Mouse (Mus musculus): ENCODE results near the gene Ppp4r1. TPM values are rescaled to one million over a fixed set of nuclear protein-coding genes. Genes with fewer than 3 reads are reported as not detected.

Ppp4r1 gene
- total RNA-seq, 2 experiments from 2014 or later, result 12.0 to 24.7 TPM

DNA sequence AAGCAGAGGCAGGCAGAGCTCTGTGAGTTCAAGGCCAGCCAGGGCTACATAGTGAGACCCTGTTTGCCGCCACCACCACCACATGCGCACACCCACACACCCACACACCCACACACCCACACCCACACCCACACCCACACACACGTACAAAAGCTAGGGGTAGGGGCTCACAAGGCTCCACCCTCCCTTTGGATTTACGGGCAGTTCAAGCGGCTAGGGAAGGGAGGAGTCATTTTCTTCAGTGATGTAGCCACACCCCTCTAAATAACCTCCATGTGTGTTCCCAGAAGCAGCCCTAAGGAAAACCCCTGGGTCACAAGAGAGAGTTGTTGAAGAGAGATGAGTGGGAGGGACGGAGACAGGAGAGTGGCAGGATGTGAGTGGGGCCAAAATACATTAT, 94.7 kb downstream of the Ppp4r1 start:
- no peak for ATAC-seq (replicated peaks; ENCODE audit: low FRiP score, poor library complexity, severe bottlenecking)

GRCm38 (mm10) chr17:65884061-65884669, 101.8 kb downstream of the Ppp4r1 start:
- ATAC-seq (replicated peaks; ENCODE audit: low FRiP score, poor library complexity, severe bottlenecking), result peak; percentile 7

GRCm38 (mm10) chr17:65884691-65885397, 102.5 kb downstream of the Ppp4r1 start:
- ATAC-seq (replicated peaks; ENCODE audit: low FRiP score, poor library complexity, severe bottlenecking), result peak; percentile 91

DNA sequence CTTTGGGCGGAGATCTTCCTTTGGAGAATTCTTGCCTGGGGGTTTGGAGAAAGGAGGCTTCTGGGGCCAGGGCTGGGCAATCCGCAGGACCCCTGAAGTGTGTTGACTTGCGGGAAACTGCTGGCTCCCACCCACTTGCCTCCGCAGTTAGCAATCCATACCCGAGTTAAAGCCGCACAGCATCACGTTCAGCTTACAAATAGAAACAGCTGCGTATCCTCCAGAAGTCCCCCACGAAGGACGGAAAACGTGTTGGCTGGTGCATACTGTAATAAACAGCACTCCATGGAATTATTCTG, 103.0 kb downstream of the Ppp4r1 start:
- no peak for ATAC-seq (replicated peaks; ENCODE audit: low FRiP score, poor library complexity, severe bottlenecking)

DNA sequence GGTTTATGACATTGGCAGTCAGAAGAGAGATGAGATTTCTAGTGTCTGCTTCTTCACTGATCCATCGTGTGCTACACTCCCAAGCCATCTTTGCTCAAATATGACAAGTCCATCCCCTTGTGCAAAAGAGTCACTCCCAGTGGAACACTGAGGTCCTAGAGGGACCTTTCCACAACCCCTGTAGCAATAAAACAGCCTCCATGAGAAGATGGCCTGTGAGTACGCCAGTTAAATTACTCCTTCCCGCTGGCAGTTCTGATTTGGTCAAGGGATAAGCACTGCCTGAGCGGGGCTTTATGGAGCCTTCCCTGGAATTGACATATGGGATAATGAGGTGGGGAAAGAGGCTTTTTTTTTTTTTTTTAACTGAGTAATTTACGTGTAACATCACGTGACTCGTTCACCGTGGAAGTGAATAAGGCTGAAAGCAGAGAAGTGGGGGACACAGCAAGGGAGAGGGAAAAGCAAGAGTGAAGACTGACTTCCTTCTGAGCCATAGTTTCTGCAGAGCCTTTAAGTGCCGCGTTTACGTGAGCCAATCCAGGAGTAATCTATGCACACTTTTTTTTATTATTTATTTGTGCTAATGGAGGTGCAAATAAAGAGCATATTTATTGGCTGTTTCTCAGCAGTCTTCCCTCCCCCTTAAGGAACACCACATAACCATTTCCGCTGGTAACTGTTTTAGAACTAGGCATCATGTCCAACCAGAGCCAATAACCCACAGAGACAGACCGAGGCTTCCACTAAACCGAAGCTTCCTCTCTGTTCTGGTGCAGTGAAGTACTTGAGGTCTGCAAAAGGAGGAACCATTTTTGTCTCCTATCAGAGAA, 103.5 kb downstream of the Ppp4r1 start, which contains the start of gene Ralbp1:
Gene Ralbp1, minus strand, starts transcription at position 102 of the 833 bp plus-strand sequence.
- ATAC-seq (replicated peaks; ENCODE audit: low FRiP score, poor library complexity, severe bottlenecking), result 0 out of 2 replicates have a peak, but pooled peaks have one; percentile 8

DNA sequence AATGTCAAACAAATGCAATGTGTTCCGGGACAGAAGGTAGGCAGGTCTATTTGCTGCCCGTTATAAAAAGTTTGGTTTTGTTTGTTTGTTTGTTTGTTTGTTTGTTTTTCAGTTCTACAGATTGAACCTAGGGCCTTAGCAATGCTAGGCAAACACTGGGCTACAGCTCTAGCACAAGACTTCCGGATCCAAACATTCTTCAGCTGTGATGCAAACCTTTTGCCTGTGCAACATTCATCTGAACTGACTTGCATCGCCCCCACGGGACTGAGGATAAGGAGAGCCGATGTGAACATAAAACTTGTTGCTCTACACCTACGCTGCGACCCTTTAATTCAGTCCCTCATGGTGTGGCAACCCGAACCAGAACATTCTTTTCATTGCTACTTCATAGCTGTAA, 104.2 kb downstream of the Ppp4r1 start:
- no peak for ATAC-seq (replicated peaks; ENCODE audit: low FRiP score, poor library complexity, severe bottlenecking)

DNA sequence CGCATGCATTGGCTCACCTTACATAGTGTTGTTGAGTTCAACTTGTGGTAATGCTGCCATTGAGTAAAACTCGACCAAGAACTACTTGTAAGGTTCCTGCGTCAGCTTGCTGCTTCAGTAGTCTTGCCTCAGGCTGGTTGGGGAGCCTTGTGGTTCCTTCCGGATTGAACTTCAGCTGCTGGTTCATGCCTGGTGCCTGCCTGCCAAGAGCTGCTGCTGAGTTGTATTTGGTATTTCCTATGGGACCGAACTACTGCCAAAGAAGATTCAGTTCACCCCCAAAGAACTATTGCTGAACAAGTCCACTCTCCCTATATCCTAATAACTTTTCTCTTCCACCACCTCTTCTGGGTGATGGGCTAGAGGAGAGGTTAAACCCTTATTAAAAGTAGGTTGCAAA, 107.1 kb downstream of the Ppp4r1 start:
- ATAC-seq (replicated peaks; ENCODE audit: low FRiP score, poor library complexity, severe bottlenecking), result no peak

Other genes with a start within 250 kb of the Ppp4r1 start
- gene Tmem232, start 241.8 kb upstream of the Ppp4r1 start, total RNA-seq (2015; ENCODE audit: low replicate concordance), result not detected in 2 replicates
- gene Tmem232, start 241.8 kb upstream of the Ppp4r1 start, total RNA-seq (2017; ENCODE audit: low replicate concordance), result not detected in 2 replicates
- gene Vapa, start 169.0 kb upstream of the Ppp4r1 start, total RNA-seq (2015; ENCODE audit: low replicate concordance), result 39.3 and 51.6 TPM in 2 replicates
- gene Vapa, start 169.0 kb upstream of the Ppp4r1 start, total RNA-seq (2017; ENCODE audit: low replicate concordance), result 30.6 and 32.3 TPM in 2 replicates
- gene Txndc2, start 140.4 kb upstream of the Ppp4r1 start, total RNA-seq (2015; ENCODE audit: low replicate concordance), result not detected in 2 replicates
- gene Txndc2, start 140.4 kb upstream of the Ppp4r1 start, total RNA-seq (2017; ENCODE audit: low replicate concordance), result not detected in 2 replicates
- 9.4 and 10.5 TPM in 2 replicates for gene Rab31, start 9.8 kb upstream of the Ppp4r1 start, total RNA-seq (2015; ENCODE audit: low replicate concordance)
- 7.3 and 11.9 TPM in 2 replicates for gene Rab31, start 9.8 kb upstream of the Ppp4r1 start, total RNA-seq (2017; ENCODE audit: low replicate concordance)
- 18.9 and 22.7 TPM in 2 replicates for gene Ralbp1, start 103.2 kb downstream of the Ppp4r1 start, total RNA-seq (2015; ENCODE audit: low replicate concordance)
- 40.8 and 45.1 TPM in 2 replicates for gene Ralbp1, start 103.2 kb downstream of the Ppp4r1 start, total RNA-seq (2017; ENCODE audit: low replicate concordance)
- gene Twsg1, start 168.7 kb downstream of the Ppp4r1 start, total RNA-seq (2015; ENCODE audit: low replicate concordance), result 10.9 and 16.9 TPM in 2 replicates
- gene Twsg1, start 168.7 kb downstream of the Ppp4r1 start, total RNA-seq (2017; ENCODE audit: low replicate concordance), result 10.5 and 13.8 TPM in 2 replicates